Mouse (Mus musculus): Measurements from ENCODE around the gene Unc5b.

- TF ChIP-seq CTCF (IDR thresholded peaks at IDR 0.05; ENCODE audit: low read depth) (no peak), EP300 (IDR thresholded peaks at IDR 0.05; ENCODE audit: low read depth) (no peak)
These were observed 4.7 kb downstream of the Unc5b start for GRCm38 (mm10) chr10:60826461-60827237.

Data from liver, embryonic 14.5 days (tissue).